Mouse (Mus musculus): ENCODE results near the gene Ccdc12.

The Ccdc12 gene

DNA sequence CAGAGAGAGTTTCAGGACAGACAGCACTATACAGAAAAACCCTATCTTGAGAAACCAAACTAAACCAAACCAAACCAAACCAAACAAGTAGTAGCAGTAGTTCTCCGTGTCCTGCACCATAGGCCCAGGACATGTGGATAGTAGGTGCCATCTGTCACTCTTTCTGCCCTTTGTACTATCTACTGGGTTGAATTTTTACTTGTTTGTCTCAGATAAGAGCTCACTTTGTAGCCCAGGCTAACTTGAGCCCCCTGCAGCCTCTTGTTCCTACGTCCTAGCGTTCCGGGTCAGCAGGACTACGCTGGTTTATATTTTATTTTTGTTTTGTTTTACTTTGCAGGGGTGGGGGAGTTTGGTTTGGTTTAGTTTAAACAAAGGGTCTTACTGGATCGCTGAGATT, 47.6 kb downstream of the Ccdc12 start:
- DNase-seq (ENCODE audit: low read depth, low spot score), result no peak

DNA sequence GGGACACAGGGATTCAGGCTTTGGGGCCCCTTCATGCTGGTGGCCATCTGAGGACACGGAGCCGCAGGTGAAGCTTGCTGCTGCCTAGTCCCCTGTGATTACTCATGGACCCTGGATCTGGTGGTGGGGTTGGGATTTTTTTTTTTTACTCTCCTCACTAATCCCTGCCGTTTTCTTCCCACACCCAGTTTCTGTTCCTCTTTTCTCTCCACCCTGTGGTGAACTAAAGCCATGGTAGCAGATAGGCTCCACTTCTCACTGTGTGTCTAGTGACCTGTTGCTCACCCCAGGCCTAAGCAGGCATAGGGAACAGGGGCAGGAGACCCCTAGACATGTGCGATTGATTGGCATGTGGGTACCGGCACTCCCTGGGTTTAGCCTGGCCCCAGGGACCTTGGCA, 50.5 kb downstream of the Ccdc12 start:
- DNase-seq (ENCODE audit: low read depth, low spot score), result no peak

DNA sequence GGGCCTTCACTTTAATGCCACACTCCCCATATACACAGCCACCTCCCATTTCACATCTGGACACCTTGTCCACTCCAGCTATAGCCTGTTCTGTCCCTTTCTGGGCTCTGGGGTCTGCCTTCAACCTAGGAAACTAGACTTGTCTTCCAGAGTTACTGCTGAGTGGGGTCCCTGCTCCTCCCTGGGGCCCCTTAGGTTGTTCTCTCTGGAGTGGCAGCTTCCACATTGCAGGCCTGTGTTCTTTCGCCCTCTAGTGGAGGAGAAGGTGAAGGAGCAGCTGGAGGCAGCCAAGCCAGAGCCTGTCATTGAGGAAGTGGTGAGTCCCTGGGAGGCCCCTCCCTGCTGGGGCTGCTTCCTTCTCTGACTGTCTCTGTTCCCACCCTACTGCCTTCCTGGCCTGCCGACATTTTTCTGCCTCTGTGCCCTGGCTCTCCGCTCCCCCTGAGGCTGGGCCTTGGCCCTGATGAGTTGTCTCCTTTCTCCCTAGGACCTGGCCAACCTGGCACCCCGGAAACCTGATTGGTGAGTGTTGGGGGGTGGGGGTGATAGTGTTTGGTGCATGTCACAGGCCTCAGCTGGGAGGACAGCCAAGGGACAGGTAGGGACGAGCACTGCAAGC, 53.4 kb downstream of the Ccdc12 start:
- DNase-seq (ENCODE audit: low read depth, low spot score), result peak; percentile 90

DNA sequence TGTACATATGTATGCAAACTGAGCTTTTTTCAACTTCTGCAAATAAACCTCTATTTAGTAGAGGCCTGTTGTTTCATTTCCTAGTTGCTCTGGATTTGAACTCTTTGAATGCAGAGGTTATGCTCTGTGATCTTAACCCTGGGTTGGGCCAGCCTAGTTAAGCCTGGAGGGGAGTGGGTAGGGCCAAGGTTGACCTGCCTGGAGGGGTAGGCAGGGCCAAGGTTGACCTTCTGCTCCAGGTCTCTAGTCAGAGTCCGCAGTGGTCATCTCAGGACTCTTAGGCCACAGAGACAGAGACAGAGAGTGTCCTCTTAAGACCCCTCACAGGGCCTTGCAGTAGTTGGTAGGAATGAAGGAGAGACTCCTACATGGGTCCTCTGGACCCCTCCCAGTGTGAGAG, 55.2 kb downstream of the Ccdc12 start:
- no peak for DNase-seq (ENCODE audit: low read depth, low spot score)

DNA sequence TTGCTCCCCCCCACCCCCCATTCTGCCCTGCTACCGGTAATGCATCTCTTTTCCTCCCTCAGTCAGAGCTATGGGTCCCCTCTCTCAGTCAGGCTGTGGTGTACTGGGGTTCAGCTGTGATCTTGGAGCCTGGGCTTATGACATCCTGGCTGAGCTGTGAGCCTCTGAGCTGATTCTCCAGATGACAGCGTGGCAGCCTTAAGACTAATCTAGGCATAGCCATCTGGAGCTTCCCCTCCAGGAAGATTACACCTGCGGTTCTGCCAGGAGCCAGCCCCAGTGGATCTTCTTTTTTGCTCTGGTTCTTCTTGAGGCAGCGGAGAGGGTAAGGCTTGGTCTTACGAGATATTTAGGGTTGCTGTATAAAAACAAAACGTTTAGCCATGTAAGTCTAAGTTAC, 55.7 kb downstream of the Ccdc12 start:
- DNase-seq (ENCODE audit: low read depth, low spot score), result no peak

DNA sequence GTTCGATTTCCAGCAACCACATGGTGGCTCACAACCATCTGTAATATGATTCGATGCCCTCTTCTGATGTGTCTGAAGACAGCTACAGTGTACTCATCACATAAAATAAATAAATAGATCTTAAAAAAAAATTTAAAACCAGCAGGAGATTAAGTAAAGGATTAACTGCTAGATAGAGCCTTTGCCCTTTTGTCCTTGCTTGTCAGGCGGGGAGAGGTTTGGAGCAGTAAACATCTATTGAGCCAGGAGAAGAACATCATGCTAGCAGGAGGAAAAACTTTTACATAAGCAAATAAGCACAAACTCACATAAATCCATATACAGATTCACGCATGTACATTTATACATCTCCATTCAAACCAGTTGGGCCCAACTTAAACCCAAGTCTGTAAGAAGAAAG, 56.2 kb downstream of the Ccdc12 start:
- no peak for DNase-seq (ENCODE audit: low read depth, low spot score)

DNA sequence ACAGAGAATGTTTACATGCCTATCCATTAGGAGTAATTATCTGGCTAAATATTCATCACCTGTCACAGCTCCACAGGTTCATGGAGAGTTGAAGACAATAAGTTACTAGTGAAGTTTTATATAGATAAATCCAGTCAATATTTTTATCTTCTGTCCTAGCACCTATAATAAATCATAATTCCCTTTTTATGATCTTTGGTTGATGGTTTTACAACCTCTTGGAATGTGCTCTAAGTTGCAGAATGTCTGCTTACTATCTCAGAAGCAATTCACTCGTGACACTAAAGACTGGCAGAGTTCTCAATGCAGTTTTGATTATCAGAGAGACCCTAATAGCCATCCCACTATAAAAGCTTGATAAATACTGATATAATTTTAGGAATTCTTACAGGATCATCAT, 57.1 kb downstream of the Ccdc12 start:
- DNase-seq (ENCODE audit: low read depth, low spot score), result no peak

DNA sequence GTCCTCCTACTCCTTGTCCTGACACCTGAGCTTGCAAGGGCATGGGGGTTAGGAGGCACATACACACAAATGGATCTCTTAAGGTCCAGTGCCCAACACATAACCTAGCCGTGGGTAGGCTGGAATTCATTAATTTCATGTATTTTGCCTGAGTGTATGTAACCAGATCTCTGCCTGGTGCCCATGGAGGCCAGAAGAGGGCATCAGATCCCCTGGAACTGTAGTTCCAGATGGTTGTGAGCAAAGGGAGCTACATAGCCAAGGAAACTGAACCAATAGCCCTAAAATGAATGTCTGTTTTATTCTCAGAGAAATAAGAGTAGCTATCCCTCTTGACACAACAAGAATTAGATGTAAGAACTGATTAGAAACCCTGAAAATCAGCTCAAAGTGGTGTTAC, 59.1 kb downstream of the Ccdc12 start:
- no peak for DNase-seq (ENCODE audit: low read depth, low spot score)

DNA sequence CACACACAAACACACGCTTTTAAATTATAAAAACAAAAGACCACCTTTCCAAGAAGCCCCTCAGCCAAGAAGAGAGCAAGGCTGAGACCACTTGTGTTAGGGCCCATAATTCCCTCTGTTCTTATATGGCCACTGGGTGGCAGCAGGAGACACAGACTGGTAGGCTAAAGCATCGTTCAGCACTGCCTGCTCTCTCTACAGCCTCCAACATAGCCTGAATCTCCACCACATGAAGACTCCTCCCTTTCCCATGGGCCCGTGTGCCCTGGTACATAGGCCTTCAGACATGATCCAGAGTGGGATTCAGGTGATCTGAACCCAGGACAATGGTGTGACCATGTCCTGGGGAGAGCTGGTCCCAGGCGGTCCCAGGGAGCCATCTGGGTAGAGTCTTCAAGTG, 60.5 kb downstream of the Ccdc12 start:
- DNase-seq (ENCODE audit: low read depth, low spot score), result peak; percentile 72

DNA sequence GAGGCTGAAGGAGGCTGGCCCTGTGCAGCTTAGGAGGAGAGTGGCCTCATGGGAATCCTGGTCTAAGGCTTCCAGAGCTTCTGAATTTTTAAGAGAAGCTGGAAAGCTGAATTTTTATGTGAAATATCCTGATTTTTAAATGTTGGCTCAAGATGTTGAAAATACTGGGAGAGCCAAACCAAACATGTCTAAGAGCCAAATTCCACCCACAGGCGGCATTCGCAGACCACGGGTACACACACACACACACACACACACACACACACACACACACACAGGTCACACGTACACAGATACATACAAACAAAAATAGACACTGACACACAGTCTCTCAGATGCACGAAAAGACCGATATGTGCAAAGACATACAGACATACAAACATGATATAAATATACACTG, 61.8 kb downstream of the Ccdc12 start:
- DNase-seq (ENCODE audit: low read depth, low spot score), result no peak

DNA sequence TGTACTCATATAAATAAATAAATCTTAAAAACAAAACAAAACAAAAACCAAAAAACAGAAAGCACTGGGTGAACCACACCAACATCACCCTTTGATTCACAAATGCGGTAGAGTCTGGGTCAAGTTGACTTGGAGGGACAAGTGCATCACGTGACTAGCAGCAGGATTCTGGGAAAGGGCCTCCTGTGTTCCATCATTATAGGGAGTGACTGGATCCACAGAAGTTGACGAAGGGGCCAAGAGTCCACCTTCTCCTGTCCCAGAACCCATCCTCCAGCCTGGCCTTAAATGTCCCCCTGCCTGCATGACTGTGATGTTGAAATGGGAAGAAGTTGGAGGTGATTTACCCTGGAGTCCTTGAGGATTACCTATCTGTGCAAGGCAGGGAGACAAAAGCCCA, 62.5 kb downstream of the Ccdc12 start:
- DNase-seq (ENCODE audit: low read depth, low spot score), result peak; percentile 36

DNA sequence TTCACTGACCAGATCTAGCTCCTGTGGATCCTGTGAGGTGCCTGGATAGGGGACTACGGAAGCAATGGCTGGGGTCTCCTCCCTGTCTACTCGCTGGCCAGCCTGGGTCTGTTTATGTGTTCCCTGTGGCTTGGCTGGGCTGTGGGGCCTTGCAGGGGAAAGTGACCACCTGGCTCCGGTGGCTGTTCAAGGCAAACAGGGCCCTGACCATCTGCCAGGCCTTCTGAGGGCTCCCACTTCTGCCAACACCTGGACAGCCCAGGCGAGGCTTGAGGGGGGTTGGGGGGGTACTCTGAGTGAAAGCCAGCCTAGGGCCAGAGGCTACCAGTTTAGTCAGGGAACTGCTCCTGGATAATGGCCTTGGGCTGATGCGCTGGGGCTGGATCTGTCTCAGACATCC, 63.7 kb downstream of the Ccdc12 start:
- DNase-seq (ENCODE audit: low read depth, low spot score), result no peak

DNA sequence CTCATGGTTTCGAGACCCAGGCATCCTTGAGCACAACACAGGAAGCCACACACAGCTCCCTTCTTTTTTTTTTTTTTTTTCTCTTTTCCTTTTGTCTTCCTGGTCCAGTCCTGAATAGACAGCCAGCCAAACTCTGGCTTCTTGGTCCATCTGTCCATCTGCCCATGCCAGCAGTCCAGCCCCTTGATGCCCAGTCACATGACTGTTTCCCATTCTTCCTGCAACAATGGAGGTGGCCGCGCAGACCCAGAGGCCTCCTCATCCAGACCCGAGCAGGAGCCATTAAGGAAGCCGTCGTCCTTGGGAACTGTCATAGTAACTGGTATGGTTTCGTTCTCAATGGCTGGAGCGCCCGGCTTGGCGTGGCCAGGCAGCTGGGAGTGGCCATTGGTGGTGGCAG, 65.8 kb downstream of the Ccdc12 start:
- no peak for DNase-seq (ENCODE audit: low read depth, low spot score)

DNA sequence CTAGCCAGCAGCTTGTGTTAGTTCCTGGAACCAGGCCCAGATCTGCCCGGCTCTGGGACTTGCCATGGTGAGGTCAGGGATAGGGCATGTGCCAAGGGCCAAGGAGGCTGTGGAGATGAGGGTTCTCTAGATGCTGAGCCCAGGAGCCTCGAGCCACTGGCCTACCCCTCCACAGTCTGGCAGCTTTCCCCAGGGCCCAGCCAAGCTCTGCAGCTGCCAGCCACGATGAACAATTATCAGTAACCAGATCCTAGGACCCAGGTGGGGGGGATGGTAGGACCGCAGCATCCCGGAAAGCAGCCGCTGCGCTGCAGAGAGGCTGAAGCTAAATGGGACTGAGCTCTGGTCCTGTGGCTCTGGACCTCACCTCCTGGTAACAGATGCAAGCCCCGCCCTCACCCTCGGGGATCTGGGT, 69.4 kb downstream of the Ccdc12 start:
- DNase-seq (ENCODE audit: low read depth, low spot score), result no peak

DNA sequence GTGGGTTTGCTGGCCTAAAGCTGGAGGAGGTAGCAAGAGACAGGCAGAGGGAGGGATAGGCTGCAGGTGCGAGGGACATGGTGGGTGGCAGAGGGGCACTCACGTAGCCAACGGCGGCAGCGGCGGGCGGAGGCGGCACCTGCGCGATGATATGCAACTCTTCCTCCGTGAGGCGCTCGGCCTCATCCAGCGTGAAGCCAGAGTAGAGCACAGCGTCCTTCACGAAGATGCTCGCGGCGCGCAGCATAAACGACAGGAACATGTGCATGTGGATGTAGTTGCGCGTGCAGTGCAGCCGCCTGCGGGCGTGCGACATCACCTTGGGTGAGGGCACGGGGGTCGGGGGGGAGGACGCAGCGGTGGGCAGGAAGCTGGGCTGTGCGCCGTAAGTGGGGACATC, 70.6 kb downstream of the Ccdc12 start:
- peak; percentile 31 for DNase-seq (ENCODE audit: low read depth, low spot score)

DNA sequence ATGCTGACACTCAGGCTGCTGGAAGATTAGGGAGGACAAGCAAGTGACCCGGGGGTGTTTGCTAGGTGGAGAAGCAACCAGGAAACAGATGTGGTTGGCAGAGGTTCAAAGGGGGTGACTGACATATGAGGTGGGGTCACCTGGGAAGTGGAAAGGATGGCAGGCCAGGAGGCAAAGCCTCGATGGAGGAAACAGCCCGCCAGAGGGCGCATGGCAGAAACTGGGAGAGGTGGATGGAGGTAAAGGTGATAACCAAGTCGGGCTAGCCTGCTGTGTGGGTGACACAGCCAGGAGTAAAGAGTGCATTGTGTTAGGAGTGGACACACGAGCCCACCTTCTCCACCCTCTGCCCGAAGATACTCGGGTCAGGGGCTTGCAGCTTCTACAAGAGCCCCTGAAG, 73.5 kb downstream of the Ccdc12 start:
- DNase-seq (ENCODE audit: low read depth, low spot score), result peak; percentile 55

DNA sequence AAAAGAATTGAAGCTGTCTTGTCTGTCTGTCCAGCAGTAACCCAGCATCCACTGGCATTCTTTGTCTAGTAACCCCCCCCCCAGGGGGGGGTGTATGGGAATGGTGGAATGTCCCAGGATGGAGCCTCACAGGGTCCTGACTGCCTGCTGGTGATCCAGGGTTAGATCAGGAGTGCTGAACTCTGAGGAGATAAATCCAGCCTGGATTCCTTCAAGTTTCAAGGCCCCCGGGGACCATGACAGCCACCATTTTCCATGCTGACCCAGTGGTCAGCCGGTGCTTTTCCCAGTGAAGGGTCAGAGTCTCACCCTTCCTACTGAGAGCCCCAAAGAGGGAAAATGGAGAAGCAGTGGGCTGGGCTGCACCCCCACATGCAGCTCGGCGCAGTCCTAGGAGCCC, 75.6 kb downstream of the Ccdc12 start:
- no peak for DNase-seq (ENCODE audit: low read depth, low spot score)

DNA sequence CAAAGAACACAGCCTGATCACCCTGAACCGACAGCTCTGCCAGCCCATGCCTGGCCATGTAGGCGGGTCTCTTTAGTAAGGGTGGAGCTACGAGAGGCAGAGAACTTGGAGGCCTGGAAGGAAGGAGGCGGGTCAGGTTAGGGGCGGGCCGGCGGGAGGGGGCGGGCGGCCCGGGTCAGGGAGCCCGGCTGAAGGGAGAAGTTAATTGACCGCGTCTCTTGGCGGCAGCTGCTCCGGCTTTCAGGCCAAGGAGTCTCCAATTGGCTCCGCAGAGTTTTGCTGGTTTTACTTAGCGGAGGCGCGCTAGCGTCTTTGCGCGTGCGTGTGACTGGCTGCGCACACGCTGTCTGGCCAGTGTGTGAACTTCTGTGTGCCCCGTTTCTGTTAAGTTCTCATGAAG, 76.3 kb downstream of the Ccdc12 start:
- peak; percentile 96 for DNase-seq (ENCODE audit: low read depth, low spot score)

DNA sequence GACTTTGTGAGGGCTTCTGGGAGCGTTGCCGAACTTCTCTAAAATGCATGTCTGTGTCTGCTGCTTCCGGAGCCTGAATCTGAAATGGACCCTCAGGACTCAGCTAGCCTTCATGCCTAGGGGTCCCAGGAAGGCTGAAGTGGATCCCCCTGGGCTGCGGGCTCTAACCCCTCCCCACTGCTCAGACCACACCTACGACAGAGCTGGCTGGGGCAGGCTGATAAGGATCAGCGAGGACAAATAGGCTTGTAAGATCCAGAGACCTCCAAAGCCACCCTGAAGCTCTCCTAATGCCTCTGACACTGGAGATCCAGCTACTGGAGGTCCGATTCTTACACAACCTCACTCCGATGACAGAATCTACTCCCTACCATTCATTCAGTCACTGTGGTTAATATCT, 76.8 kb downstream of the Ccdc12 start:
- no peak for DNase-seq (ENCODE audit: low read depth, low spot score)

DNA sequence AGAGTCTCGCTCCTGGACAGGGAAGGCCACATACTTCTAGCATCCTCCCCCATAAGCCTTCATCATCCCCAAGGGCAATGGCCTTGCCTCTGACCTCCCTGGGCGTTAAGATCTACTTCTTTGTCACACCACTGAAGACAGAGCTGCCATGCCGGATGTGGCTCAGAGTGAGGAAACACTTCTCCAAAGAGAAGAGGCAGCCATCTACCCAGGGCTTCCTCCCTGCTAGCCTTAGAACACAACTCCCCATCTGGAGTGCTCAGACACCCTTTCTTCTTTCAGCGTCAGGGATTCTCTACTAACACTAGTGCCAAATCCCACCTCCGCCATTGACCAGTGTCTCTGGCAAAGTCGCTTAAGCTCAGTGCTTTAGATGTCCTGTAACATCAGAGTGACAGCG, 77.9 kb downstream of the Ccdc12 start:
- DNase-seq (ENCODE audit: low read depth, low spot score), result no peak

DNA sequence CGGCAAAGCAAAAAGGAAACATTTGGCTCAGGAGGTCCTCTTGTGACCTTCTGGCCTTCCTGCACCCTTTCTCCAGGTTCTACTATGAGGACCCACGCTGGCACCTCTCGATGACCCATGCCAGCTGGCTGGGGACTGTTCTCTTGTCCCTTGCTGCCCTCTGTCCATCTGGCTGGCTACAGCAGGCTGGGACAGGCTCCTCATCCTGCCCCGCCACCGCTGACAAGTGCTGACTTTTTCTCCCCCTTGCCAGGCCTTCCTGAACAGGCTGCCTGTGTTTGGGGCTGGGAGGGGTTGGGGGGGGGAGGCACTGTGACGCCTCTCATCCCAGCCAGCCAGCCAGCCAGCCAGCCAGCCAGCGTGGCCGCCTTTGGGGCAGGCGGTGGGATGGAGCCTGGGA, 80.1 kb downstream of the Ccdc12 start:
- DNase-seq (ENCODE audit: low read depth, low spot score), result no peak

DNA sequence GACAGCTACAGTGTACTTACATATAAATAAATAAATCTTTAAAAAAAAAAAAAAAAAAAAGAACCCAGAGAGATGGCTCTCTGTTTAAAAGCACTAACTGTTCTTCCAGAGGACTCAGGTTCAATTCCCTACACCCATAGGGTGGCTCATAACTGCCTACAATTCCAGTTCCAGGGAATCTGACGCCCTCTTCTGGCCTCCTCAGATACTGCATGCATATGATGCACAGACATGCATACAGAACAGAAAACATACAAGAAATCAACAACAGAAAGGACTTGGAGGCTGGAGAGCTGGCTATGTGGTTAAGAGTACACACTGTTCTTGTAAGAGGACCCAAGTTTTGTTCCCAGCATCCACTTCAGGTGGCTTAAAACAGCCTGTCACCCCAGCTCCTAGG, 81.8 kb downstream of the Ccdc12 start:
- peak; percentile 68 for DNase-seq (ENCODE audit: low read depth, low spot score)

DNA sequence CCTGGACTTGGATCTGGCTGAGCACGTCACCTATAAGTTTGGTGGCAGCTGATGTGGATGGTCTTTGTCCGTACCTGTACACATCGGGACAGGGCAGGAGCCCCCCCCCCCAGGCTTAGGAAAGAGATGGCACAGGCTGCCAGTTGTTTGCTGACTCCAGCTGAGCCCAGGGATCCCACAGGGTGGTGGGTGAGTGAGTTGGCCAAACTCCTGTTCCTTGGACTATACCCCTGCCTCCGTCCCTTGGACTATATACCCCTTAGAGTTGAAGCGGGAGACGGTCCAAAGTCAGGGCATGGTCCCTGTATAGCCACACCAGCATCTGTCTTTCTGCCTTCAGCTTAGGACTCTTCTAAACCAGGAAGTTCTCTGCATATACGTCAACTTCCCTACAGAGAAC, 83.7 kb downstream of the Ccdc12 start:
- DNase-seq (ENCODE audit: low read depth, low spot score), result no peak

DNA sequence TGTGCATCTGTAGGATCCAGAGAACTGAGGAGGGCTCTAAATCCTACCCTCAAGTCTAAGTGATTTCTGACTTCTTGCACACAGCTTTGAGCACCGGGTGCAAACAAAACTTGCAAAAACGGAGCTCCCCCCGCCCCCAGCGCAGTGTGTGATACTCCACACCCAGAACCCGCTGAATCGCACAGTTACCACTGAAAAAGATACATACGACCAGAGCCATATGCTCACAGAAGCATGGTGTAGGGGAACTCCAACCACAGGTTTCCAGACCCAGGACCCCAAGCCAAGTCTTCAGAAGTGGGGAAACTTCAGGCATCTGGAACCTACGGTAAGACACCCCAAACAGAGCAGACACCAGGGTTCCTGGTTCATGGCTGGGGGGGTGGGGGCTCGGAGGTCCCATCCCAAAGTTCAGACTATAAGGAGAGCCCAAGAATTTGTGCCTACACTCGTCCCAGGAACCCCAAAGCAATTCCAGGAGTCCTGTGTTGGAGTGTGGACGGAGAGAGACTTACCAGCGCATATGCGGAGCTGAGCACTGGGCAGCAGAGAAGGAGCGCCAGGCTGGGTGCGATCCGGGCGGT, 85.5 kb downstream of the Ccdc12 start, which contains the start of gene Myl3:
TSS of gene Myl3 (plus strand) at position 151 of the 584 bp plus-strand sequence.
- DNase-seq (ENCODE audit: low read depth, low spot score), result peak; percentile 35
